Mouse (Mus musculus) midbrain, postnatal 0 days (tissue): ENCODE measurements at regions not wholly inside any gene's neighbourhood (a gene's known extent, or its start where the extent isn't known, plus 50 kb on each side); places are given as distances from the start of the nearest gene placed in this dataset.

Experiments used
- ATAC-seq: fragments of 200-750 bp; cut with Nextera tagmentation; 2 replicates; pipeline ENCODE4 v1.8.0; 2017; ENCODE audit warnings: moderate number of reproducible peaks, mild to moderate bottlenecking, moderate TSS enrichment, moderate library complexity; ENCODE audit not compliant: low FRiP score
- DNase-seq: peaks from one replicate; pipeline ENCODE4 v3.0.0-alpha.2; 2015; ENCODE audit warnings: low spot score
- H3K27ac ChIP-seq: fragments of 300-500 bp; sonication (generic); 2 replicates; pipeline ENCODE4 v1.5.1; 2014; ENCODE audit warnings: low read depth, mild to moderate bottlenecking, low read length, mixed read lengths
- H3K27me3 ChIP-seq: fragments of 300-500 bp; sonication (generic); 2 replicates; pipeline ENCODE4 v1.6.1; 2014; ENCODE audit warnings: low read length, control low read depth, mixed read lengths; ENCODE audit not compliant: insufficient read depth
- H3K36me3 ChIP-seq: fragments of 300-500 bp; sonication (generic); 2 replicates; pipeline ENCODE4 v1.6.1; 2014; ENCODE audit warnings: low read length, control low read depth, mixed read lengths; ENCODE audit not compliant: insufficient read depth
- H3K4me1 ChIP-seq: fragments of 300-500 bp; sonication (generic); 2 replicates; pipeline ENCODE4 v1.6.1; 2014; ENCODE audit warnings: mild to moderate bottlenecking, control low read depth, antibody characterized with exemption, low read length, mixed read lengths; ENCODE audit not compliant: insufficient read depth
- H3K4me2 ChIP-seq: fragments of 300-500 bp; sonication (generic); 2 replicates; pipeline ENCODE4 v1.6.1; 2014; ENCODE audit warnings: low read depth, mild to moderate bottlenecking, low read length, mixed read lengths; ENCODE audit not compliant: poor library complexity, severe bottlenecking
- H3K4me3 ChIP-seq: fragments of 300-500 bp; sonication (generic); 2 replicates; pipeline ENCODE4 v1.5.1; 2014; ENCODE audit warnings: low read depth, mild to moderate bottlenecking, low read length, moderate library complexity
- H3K9ac ChIP-seq: fragments of 300-500 bp; sonication (generic); replicated peaks from 2 replicates; pipeline ENCODE4 v1.6.1; 2014; ENCODE audit warnings: mild to moderate bottlenecking, low read length, moderate library complexity, mixed read lengths; ENCODE audit not compliant: poor library complexity, severe bottlenecking
- H3K9me3 ChIP-seq: fragments of 300-500 bp; sonication (generic); 2 replicates; pipeline ENCODE4 v1.6.1; 2016; ENCODE audit warnings: low read length, control low read depth
- CTCF ChIP-seq: IDR thresholded peaks from 2 replicates; pipeline ENCODE4 v1.5.1; 2016; ENCODE audit warnings: antibody characterized with exemption, mild to moderate bottlenecking
- WGBS: fragments of 180-500 bp; shearing (Covaris S2); extraction: QIAGEN DNeasy Blood & Tissue Kit; methylation state at CpG from one replicate; pipeline ENCODE4 v1.1.7; 2014; 5-methylcytosine and 5-hydroxymethylcytosine counted together

GRCm38 (mm10) chr12:46609580-46610311 is 209.0 kb downstream of the Nova1 start:
- H3K27ac ChIP-seq, result no peak overlapping the region
- DNase-seq (peak; percentile 36), ATAC-seq (no peak)
- no peak overlapping the region for H3K9ac ChIP-seq
- H3K4me2 ChIP-seq, result no peak overlapping the region
- H3K9me3 ChIP-seq, result no peaks in the 10 kb centered on the region
- WGBS, result 18% methylated on average over 12 of the region's 12 CpGs
- TF ChIP-seq CTCF, result no peak
- H3K4me3 ChIP-seq, result no peak overlapping the region
- no peaks in the 10 kb centered on the region for H3K36me3 ChIP-seq
- H3K27me3 ChIP-seq, result no peaks in the 10 kb centered on the region
- no peaks in the 10 kb centered on the region for H3K4me1 ChIP-seq

- Histone ChIP-seq H3K4me2 (no peak overlapping the region), H3K27me3 (no peaks in the 10 kb centered on the region), H3K27ac (no peak overlapping the region), H3K4me3 (no peak overlapping the region), H3K9ac (no peak overlapping the region), H3K9me3 (no peaks in the 10 kb centered on the region), H3K36me3 (no peaks in the 10 kb centered on the region), H3K4me1 (no peaks in the 10 kb centered on the region)
- ATAC-seq, result no peak
- TF ChIP-seq CTCF, result no peak
- peak; percentile 74 for DNase-seq
- 40% methylated on average over 10 of the region's 10 CpGs for WGBS
Observed at GRCm38 (mm10) chr12:46608290-46608910, 210.3 kb downstream of the Nova1 start.

- 13% methylated on average over 4 of the region's 4 CpGs for WGBS
- no peak for TF ChIP-seq CTCF
- DNase-seq (no peak), ATAC-seq (no peak)
- Histone ChIP-seq H3K4me1 (no peaks in the 10 kb centered on the region), H3K4me3 (no peak overlapping the region), H3K27ac (no peak overlapping the region), H3K9me3 (no peaks in the 10 kb centered on the region), H3K27me3 (no peaks in the 10 kb centered on the region), H3K9ac (no peak overlapping the region), H3K36me3 (no peaks in the 10 kb centered on the region), H3K4me2 (no peak overlapping the region)
Observed at GRCm38 (mm10) chr12:46597200-46597599, 221.5 kb downstream of the Nova1 start.

- Histone ChIP-seq H3K4me1 (no peaks in the 10 kb centered on the region), H3K9ac (no peak overlapping the region), H3K27ac (no peak overlapping the region), H3K36me3 (no peaks in the 10 kb centered on the region), H3K9me3 (no peaks in the 10 kb centered on the region), H3K27me3 (no peaks in the 10 kb centered on the region), H3K4me3 (no peak overlapping the region), H3K4me2 (no peak overlapping the region)
- DNase-seq (no peak), ATAC-seq (no peak)
- TF ChIP-seq CTCF, result no peak
- 79% methylated on average over 2 of the region's 2 CpGs for WGBS
Observed at GRCm38 (mm10) chr12:46568665-46569064, 250.1 kb downstream of the Nova1 start.

GRCm38 (mm10) chr12:46566324-46566723 is 252.4 kb downstream of the Nova1 start:
- Histone ChIP-seq H3K27ac (no peak overlapping the region), H3K9me3 (no peaks in the 10 kb centered on the region), H3K27me3 (no peaks in the 10 kb centered on the region), H3K4me3 (no peak overlapping the region), H3K4me2 (no peak overlapping the region), H3K4me1 (no peaks in the 10 kb centered on the region), H3K9ac (no peak overlapping the region), H3K36me3 (no peaks in the 10 kb centered on the region)
- no peak for TF ChIP-seq CTCF
- ATAC-seq (no peak), DNase-seq (peak; percentile 26)
- 20% methylated on average over 2 of the region's 2 CpGs for WGBS

GRCm38 (mm10) chr12:46520942-46521341 is 297.8 kb downstream of the Nova1 start:
- no peak overlapping the region for H3K4me3 ChIP-seq
- H3K4me2 ChIP-seq, result no peak overlapping the region
- no peaks in the 10 kb centered on the region for H3K36me3 ChIP-seq
- ATAC-seq (no peak), DNase-seq (peak; percentile 49)
- H3K27ac ChIP-seq, result no peak overlapping the region
- WGBS, result 41% methylated on average over 3 of the region's 3 CpGs
- no peaks in the 10 kb centered on the region for H3K27me3 ChIP-seq
- no peak overlapping the region for H3K9ac ChIP-seq
- no peaks in the 10 kb centered on the region for H3K4me1 ChIP-seq
- no peak for TF ChIP-seq CTCF
- no peaks in the 10 kb centered on the region for H3K9me3 ChIP-seq
